Mouse (Mus musculus) thymus, postnatal 0 days (tissue): ENCODE results near the gene Rps6kb2. TPM values are rescaled to one million over a fixed set of nuclear protein-coding genes. Genes with fewer than 3 reads are reported as not detected.

Experiments
- DNase-seq: peaks from one replicate; pipeline ENCODE4 v3.0.0-alpha.2; 2015; ENCODE audit warnings: low spot score
- polyA plus RNA-seq: library from polyadenylated mRNA; unstranded; fragments of >200 nt; fragmentation: Nextera tagmentation; extraction: Ambion mirVana; gene quantifications from 2 replicates; pipeline ENCODE4 v1.2.1, GENCODE M21; 2015

Gene Rps6kb2
- polyA plus RNA-seq, 1 experiment from 2014 or later: 41.8 TPM

DNA sequence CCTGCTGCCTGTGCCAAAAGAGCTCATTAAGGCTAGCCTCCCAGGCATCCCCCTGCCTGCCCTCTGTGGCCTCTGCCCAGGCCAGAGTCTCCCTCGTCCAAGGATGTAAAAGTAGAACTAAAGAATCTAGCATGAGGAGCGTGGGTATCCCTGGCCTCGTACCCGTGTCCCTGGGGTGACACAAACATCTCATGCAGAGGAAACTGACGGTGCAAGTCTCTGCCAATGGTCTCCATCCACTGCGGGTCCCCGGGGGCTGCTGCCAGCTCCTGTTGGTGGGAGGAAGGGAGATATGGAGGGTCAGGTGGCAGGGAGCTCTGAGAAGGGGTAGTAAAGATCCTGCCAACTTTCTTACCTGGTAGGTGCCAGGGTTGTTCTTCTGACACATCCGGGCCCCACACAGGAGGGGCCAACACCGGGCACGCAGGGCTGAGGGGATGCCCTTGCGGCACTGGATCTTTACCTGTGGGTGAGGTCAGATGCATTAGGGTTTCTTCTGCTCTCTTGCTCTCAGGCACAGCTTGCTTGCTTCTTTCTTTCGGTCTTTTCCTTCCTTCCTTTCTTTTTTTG is 26.0 kb upstream of the Rps6kb2 start:
- DNase-seq: no peak

DNA sequence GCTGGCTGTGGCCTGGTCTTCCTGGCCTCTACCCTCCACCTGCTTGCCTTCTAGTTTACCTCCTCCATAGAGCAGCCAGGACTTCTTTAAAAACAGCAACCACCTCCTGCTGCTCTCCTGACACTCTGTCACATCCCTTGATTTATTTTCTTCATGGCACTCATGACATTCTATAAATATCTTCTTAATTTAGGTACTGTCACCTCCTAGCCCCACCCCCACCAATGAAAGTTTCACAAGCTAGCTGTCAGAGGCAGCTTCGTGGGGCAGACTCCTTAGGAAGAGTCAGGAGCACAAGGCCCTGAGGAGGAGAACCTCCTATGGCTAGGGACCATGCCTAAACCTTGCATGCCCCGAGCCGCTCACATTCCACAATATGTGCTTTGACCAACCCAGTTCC is 24.1 kb upstream of the Rps6kb2 start:
- DNase-seq: no peak

DNA sequence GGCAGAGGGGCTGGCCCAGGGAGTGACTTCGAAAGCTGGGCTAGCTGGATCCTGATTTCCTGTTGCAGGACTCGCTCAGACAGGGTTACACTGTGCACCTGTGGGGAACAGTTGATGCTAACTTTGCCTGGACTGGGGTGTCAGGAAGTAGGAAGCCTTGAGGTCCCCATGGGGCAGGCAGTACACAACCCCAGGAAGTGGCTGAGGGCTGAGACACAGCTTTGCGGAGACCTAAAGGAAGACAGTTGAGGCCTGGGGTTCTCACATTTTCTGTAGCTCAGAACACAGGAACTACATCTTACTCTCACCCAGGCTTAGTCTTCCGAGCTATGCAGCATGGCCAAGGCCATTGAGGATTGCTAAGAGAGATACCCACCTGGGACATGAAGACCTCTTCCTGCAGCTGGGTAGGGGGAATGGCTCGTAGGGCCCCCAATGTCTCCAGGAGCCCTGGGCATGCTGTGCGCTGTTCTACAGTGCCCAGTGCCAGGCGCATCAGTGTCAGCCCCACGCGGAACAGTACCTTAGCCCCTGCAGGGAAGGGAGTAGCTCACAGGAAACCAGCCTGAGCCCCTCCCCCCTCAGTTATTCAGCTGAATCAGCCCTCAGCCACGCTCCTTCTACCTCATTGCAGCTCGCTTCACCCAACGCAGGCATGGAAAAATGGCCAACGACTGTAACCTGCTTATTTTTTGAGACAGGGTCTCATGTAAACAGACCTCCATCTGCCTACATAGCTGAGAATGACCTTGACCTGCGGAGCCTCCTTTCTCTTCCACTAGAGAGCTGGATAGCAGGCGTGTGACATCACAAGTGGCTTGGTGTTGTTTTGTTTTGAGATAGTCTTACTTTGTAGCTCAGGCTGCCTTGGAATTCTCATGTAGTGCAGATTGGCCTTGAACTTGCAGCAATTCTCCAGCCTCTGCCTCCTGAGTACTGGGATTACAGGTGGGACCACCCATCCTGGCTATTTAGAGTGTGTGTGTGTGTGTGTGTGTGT is 22.1 kb upstream of the Rps6kb2 start:
- DNase-seq: peak; percentile 91

DNA sequence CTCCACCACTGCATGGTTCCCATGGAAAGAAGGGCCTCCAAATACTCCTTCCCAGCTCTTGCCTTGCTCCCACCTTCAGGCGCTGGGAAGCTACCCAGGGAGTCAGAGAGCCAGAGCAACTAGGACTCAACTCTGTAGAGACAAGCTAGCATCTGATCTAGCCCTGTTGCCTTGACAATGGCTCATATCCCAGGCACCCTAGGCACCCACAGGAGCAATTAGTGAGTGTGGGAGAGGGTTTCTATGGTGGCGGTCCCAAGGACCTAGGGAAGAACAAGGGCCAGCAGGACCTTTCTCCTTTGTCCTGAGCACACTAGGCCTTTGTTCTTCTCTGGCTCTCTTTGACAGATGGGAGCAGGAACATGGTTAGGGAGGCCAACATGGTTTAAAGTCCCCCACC is 20.5 kb upstream of the Rps6kb2 start:
- DNase-seq: no peak

DNA sequence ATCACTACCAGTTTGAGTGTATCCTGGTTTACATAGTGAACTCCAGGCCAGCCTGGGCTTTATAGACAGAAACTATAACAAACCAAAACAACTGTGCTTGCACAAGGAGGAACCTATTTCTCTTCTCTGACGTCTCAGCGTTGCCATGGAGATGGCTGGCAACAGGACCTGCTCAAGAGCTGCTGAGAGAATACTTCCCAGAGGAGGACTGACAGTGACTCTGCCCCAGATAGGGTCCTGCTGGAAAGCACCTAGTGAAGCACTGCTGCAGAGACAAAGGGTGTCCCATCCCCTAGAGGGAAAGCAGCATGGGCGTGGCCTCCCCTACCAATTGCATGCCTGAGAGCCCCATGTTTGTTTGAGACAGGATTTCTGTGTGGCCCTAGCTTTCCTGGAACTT is 18.7 kb upstream of the Rps6kb2 start:
- no peak for DNase-seq

DNA sequence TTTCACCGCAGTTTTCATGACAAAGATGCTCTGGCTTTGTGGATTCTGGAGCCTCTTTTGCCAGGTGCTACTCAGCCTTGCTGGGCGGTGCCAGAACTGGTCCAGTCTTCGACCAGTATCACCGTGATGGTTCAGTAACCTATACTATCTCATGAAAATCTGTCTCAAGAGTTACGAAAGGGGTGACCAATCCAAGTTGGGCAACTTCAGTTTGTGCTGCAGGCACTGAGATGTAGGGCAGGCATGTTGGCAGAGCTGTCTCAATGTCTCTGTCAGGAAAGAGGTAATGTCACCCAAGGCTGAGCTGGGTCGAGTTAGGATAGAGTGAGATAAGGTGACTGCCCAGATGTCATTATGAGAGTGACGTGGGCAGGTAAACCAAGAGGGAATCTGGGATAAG is 17.3 kb upstream of the Rps6kb2 start:
- DNase-seq: no peak

DNA sequence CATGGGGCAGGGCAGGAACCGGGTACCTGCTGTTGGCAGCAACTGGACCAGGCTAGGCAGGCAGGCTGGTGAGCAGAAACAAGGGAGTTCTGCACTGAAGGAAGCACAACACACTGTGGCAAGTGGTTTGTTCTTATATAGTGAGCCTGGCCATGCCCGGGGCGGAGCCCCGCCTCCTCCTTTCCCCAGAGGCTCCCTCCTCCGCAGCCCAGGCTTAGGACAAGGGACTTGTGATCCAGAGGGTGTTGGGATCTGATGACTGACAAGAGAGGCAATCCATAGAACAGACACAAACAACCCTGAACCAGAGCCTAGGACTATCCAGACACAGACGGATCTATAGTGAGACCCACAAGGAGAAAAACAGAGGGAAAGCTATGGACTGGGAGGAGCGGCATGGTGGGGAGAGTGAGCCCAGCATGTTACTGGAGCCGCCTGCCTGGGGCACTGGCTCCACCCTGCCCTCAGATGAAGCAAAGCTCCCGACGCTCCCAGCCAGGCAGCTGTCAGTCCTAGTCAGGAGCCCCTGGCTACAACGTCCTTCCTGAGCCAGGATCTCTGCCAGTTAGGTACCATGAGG is 12.3 kb upstream of the Rps6kb2 start, which contains the start of gene Carns1:
Carns1 (minus strand) TSS at position 112 of the 580 bp plus-strand sequence.
- DNase-seq: no peak

DNA sequence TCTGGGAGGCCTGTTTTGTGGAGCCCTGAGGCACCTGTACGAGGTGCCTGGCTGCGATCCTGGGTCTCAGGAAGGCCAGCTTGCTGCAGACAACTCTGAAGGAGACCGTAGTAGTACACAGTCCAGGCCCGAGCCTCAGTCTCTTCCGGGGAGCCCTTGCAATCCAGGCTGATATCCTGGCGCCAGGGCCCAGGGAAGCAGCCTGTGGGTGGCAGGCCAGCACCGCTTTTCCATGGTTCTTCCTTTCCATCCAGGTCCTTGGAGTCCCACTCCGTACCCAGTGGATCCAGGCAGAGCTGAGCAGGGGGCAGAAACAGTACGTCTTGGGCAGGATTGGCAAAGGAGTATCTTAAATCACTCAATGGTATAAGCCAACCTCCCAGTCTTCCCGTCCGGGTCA is 9.8 kb upstream of the Rps6kb2 start:
- DNase-seq: no peak

DNA sequence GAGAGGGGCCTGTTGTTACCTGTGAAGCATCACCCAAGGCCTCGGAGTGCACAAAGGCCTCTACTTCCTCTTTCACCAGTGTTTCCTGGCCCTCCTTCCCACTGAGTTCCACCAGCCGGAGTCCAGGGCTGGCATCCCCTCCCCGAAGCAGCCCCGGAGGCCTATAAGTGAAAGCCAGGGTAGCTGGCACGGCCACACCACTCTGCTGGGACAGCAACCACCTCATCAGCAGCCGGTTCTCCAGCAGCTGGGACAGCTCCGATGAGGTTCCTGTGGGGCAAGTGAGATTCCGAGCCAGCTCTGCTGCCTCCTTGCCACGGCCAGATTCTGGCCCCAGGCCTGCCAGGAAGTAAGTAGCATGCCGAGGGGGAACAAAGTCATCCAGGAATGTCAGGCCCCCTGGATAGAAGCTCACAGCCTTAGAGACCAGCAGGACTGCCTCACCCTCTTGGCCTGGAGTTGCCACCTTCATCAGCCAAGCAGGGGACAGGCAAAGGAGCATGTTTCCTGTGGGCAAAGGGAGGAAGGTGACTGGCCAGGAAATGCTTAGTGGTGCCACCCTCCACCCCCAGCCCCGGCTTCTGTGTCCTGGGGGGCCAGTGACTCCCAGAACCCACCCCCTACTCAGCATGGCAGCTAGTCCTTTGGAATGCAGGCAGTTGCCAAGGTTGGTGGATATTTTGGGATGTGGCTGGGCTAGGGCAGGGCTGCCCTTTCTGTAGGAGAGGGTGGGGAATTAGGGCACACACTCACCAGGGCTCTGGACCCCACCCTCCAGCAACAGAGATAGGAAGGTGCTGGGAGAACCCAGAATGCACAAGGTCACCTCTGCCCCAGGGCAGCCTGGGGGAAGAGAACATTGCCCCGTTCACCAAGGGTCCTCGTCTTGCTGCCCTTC is 8.5 kb upstream of the Rps6kb2 start:
- DNase-seq: no peak

DNA sequence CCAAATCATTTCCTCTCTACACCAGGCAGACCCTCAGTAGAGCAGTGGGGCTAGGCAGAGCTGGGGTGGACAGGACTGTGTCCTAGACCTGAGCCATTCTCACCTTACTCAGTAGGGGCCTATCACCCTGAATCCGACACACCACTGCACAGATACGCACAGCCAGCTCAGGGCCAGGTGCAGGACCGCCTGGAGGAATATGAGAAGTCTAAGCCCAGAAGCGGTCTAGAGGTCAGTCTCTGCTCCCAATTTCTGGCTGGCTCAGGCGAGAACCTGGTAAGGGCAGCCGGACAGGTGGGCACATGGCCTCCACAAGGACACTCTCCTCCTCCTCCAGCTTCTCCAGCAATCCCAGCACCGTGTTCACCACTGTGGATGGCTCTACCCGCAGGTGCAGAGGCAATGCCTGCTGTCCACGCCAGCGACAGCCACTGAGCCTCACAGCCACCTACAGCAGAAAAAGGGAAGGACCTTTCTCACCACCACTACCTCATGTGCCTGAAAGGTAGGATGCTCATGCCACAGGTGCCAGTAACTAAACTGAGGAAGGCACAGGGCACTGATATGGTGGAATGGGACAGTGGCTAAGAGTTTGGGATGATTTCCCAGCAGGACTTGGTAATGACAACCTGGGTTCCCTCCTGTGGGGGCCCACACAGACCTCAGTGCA is 7.7 kb upstream of the Rps6kb2 start:
- no peak for DNase-seq

DNA sequence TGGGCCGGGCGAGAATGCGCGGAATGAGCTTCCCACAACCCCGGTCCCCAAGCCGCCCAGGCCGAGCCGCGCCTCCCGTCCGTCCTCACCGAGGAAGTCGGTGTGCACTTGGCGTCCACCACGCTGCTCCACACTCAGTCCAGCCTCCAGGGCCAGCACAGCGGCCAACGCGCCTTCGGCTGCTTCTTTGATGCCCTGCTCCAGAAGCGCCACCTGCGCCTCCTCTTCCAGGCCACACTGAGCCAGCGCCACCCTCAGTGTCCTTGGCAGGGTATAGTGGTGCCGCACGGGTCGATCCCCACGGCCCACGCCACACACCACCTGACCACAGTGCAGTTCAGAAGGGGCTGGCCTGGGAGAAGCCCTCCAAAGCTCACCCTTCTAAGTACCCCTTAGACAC is 6.7 kb upstream of the Rps6kb2 start:
- DNase-seq: no peak

DNA sequence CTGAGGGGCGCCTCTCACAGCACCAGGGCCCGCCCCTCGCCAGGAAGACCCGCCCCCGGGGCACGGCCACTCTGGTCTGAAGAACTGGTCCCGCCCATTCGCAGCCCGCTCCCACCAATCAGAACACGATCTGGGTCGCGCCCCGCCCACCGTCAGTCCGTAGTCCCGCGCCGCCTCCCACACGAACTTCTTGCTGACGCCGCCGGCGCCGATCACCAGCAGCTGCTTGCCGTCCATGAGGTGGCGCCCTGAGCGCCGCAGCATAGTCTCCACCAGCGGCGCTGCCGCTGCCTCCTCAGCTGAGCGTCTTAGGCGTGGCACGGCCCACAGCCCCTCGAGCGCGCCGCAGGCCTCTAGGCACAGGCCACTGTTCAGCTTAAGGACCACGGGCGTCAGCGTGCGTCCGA is 6.2 kb upstream of the Rps6kb2 start:
- peak; percentile 99 for DNase-seq

DNA sequence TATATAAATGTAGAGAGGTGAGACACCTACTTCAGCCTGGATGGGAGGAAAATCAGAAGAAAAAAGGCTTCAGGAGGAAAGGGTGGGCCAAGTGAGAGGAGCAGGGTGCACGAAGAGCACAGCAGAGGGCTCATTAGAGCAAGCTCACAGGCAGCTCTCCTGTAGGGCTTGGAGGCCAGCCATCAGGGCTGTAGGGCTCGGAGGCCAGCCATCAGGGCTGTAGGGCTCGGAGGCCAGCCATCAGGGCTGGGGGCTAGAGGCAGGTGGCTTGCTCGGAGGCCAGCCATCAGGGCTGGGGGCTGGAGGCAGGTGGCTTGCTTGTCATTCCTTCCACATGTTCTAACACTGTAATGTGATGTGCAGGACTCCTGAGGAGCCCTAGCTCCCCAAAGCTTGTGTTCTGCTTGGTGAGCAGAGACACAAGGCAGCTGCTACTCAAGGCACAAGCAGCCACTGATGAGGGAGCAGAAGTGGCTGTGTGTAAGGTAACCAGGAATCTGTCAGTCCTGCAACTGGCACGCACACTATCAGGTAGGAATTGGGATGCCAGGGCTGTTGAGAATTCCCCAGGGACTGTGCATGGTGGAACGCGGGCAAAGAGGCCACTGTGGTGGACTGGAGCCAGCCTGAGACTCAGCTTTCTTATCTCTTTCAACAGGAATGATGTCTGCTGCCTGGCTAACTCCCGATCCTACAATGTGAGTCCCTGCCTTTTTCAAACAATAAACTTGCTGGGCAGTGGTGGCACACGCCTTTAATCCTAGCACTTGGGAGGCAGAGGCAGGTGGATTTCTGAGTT is 3.7 kb upstream of the Rps6kb2 start:
- DNase-seq: no peak

DNA sequence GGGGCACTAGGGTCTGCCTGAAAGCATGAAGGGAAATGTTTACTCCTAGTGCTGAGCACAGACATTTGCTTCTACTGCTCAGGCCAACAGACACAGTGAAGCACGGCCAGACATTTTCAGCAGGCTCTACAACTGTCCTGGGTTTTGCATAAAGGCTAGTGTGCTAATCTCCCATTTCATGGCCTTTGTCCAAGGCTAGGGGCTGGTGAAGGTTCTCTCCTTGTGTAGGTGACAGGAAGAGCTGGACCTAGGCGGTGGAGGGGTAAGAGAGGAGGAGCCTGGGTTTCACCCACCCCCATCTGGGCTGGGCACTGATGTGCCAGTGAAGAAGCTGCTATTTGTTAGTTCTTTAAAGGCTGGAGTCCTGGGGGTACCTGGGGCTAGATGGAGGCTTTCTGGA is 1.6 kb upstream of the Rps6kb2 start:
- no peak for DNase-seq

DNA sequence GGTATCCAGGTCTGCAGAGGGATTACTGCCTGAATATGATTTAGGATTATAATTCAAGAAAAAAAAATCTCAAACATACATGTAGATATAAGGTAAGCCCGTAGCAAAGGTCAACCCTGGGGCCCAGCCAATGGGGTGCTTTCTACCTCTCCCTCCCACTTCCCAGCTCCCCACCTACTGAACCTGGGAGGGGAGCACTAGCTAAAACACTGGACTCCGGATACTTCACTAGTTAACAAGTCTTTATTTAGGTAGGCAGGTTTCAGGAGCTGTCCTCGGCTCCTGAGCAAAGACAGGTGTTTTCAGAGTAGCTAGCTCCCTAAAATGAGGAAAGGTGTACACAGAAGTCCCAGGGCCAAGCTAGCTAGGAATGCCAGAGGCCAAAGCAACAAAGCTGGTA is 946 bp upstream of the Rps6kb2 start:
- DNase-seq: no peak

DNA sequence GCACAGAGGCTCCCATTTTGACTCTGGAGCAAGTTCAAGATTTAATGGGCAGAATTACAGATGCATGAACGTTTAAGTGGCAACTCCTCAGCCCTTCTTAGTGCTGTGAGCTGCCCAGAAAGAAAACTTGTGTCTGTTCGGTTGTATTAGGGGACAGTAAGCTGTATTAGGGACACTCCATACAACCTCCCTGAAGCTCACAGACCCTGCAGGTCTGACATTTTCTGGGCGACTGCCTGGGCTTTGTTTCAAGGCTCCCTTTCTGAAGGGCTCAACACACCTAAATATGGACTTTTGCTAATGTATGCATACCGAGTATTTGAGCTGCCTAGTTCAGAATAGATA is 361 bp upstream of the Rps6kb2 start:
- no peak for DNase-seq

DNA sequence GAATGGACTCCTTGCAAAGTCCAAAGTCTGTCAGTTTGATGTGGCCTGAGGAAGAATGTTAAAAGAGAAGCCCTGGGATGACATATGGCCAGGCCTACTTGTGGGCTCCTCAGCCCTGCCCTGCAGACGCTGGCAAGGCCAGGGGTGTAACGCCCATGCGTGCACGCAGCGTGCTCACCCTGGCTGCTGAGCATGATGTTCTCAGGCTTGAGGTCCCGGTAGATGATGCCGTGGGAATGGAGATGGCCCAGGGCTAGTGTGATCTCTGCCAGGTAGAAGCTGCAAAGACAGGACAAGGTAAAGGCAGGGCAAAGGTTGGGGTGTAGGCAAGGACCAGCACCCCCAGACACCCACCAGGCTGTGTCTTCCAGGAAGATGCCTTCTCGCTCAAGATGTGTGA is 4.1 kb downstream of the Rps6kb2 start:
- DNase-seq: no peak

DNA sequence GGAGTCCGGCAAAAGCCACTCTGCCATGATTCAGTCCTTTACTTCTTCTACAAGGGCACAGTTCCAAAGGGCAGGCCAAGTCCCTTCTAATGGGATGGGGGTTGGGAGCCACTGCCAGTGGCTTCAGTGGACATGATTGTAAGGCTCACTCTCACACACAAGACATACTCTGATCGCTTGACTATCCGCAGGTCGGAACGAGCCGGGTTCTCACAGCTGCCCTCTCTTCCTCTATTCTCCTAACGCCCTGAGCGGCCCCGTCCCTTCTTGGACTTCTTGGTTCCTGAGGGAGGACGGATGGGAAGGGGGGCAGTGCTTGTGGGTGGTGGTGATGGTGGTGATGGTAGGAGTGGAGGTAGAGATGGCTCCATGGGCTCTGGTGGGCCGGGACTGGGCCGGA is 6.4 kb downstream of the Rps6kb2 start:
- no peak for DNase-seq

DNA sequence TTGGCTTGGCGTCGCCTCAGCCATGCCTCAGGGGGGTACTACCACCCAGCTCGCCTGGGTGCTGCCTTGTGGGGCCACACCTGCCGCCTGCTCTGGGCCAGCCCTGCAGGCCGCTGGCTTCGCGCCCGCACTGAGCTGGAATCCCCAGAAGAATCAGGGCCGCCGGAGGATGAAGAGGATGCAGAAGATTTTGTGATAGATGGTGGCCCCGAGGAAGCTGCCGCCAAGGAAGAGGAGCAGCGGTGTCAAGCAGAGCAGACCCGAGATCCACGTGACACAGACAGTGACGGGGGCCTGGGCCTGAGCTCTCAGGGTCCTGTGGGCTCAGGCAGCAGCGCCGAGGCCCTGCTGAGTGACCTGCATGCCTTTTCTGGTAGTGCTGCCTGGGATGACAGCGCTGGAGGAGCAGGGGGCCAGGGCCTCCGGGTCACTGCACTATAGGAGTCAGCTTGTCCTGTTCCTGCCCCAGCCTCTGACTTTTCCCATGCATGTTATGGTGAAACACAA is 7.0 kb downstream of the Rps6kb2 start:
- DNase-seq: no peak
